ENCODE assay signal across 10 mouse cellular contexts in genomic region chr7:46587466-46587865, GRCm38 (mm10). TPM values are rescaled to one million over a fixed set of nuclear protein-coding genes. Genes with fewer than 3 reads are reported as not detected.
DNase-seq lines count a peak whose midpoint lies in the region; ATAC-seq and TF ChIP-seq lines count a peak whose summit lies in the region.
"Had no signal": no experiment of that assay in that cellular context is flagged by ENCODE, and none has a peak within 500 bp of the region (broad histone marks: within the 10 kb centered on the region; RNA-seq: fewer than 3 reads in every experiment).

No protein-coding gene starts in this region.

- 39% methylated on average over 17 of the region's 17 CpGs for WGBS in heart, embryonic 10.5 days
- 26% methylated on average over 17 of the region's 17 CpGs for WGBS in heart, embryonic 15.5 days
- 63% methylated on average over 17 of the region's 17 CpGs for WGBS in midbrain, embryonic 14.5 days
- WGBS in intestine, embryonic 16.5 days, result 62% methylated on average over 17 of the region's 17 CpGs

- H3K4me2 ChIP-seq in heart, embryonic 15.5 days, result peak overlapping the region; percentile 41
- no peak overlapping the region for H3K4me2 ChIP-seq in midbrain, embryonic 14.5 days (ENCODE audit: low read length)
- H3K4me2 ChIP-seq in intestine, embryonic 16.5 days (ENCODE audit: low read depth, low read length), result no peak overlapping the region

- no peaks in the 10 kb centered on the region for H3K9me3 ChIP-seq in heart, embryonic 10.5 days
- H3K9me3 ChIP-seq in heart, embryonic 15.5 days (replicated peaks), result no peaks in the 10 kb centered on the region
- no peaks in the 10 kb centered on the region for H3K9me3 ChIP-seq in midbrain, embryonic 14.5 days (ENCODE audit: control insufficient read depth, low read length)
- no peaks in the 10 kb centered on the region for H3K9me3 ChIP-seq in intestine, embryonic 16.5 days (ENCODE audit: control insufficient read depth, low read length)

- ATAC-seq in heart, embryonic 15.5 days (replicated peaks; ENCODE audit: insufficient number of reproducible peaks, insufficient read depth, low FRiP score, low read depth), result no peak; the same call in 1 of the 2 replicates
- no peak for ATAC-seq in midbrain, embryonic 14.5 days (ENCODE audit: low FRiP score, low TSS enrichment)
- no peak for ATAC-seq in intestine, embryonic 16.5 days

- H3K9ac ChIP-seq in heart, embryonic 15.5 days, result no peak overlapping the region
- no peak overlapping the region for H3K9ac ChIP-seq in midbrain, embryonic 14.5 days (replicated peaks; ENCODE audit: low read length)
- no peak overlapping the region for H3K9ac ChIP-seq in intestine, embryonic 16.5 days (ENCODE audit: low read depth, low read length)

- peak overlapping the region; percentile 77 for H3K27ac ChIP-seq in heart, embryonic 10.5 days
- peak overlapping the region; percentile 26; the same call in 1 of the 2 replicates for H3K27ac ChIP-seq in cortical plate, adult 2 months (ENCODE audit: insufficient read depth, low read length)
- H3K27ac ChIP-seq in heart, embryonic 15.5 days, result peak overlapping the region; percentile 66
- H3K27ac ChIP-seq in midbrain, embryonic 14.5 days (replicated peaks; ENCODE audit: low read depth, low read length), result no peak overlapping the region
- no peak overlapping the region for H3K27ac ChIP-seq in intestine, embryonic 16.5 days (ENCODE audit: low read length)

- H3K4me1 ChIP-seq in heart, embryonic 10.5 days, result peaks cover 14% of the 10 kb centered on the region
- H3K4me1 ChIP-seq in cortical plate, adult 2 months (ENCODE audit: control insufficient read depth, insufficient read depth, low read length), result peaks cover 8% of the 10 kb centered on the region
- peaks cover 16% of the 10 kb centered on the region for H3K4me1 ChIP-seq in heart, embryonic 15.5 days (replicated peaks)
- 0 out of 2 replicates have a peak, but pooled peaks cover 3% of the 10 kb centered on the region for H3K4me1 ChIP-seq in midbrain, embryonic 14.5 days (ENCODE audit: control insufficient read depth, insufficient read depth, low read length)
- no peaks in the 10 kb centered on the region for H3K4me1 ChIP-seq in intestine, embryonic 16.5 days (ENCODE audit: control insufficient read depth, insufficient read depth, low read length)

- H3K27me3 ChIP-seq in heart, embryonic 10.5 days (ENCODE audit: insufficient read depth, poor library complexity, severe bottlenecking), result no peaks in the 10 kb centered on the region
- no peaks in the 10 kb centered on the region for H3K27me3 ChIP-seq in heart, embryonic 15.5 days
- no peaks in the 10 kb centered on the region for H3K27me3 ChIP-seq in midbrain, embryonic 14.5 days (ENCODE audit: control insufficient read depth, insufficient read depth, low read length)
- no peaks in the 10 kb centered on the region for H3K27me3 ChIP-seq in intestine, embryonic 16.5 days (replicated peaks; ENCODE audit: control insufficient read depth, insufficient read depth, low read length)

- TF ChIP-seq CTCF in cortical plate, adult 2 months (IDR thresholded peaks at IDR 0.05; ENCODE audit: extremely low read depth, insufficient read depth, low read length), result no peak

- H3K36me3 ChIP-seq in heart, embryonic 10.5 days, result no peaks in the 10 kb centered on the region
- H3K36me3 ChIP-seq in heart, embryonic 15.5 days, result no peaks in the 10 kb centered on the region
- 0 out of 2 replicates have a peak, but pooled peaks cover 8% of the 10 kb centered on the region for H3K36me3 ChIP-seq in midbrain, embryonic 14.5 days (ENCODE audit: control insufficient read depth, insufficient read depth, low read length)
- H3K36me3 ChIP-seq in intestine, embryonic 16.5 days (ENCODE audit: control insufficient read depth, insufficient read depth, low read length), result no peaks in the 10 kb centered on the region

- no peak for DNase-seq in heart, embryonic 10.5 days (ENCODE audit: low spot score)
- no peak for DNase-seq in heart, postnatal 25 days (ENCODE audit: low spot score)
- peak; percentile 41 for DNase-seq in midbrain, embryonic 14.5 days
- no peak for DNase-seq in retina, postnatal 1 day
- DNase-seq in adrenal gland, adult 2 months, result no peak
- DNase-seq: adrenal gland, postnatal 10 days; lung, postnatal 14 days had no signal

- no peak overlapping the region; the same call in 1 of the 2 replicates for H3K4me3 ChIP-seq in heart, embryonic 10.5 days
- H3K4me3 ChIP-seq in cortical plate, adult 2 months (ENCODE audit: insufficient read depth, low read length), result no peak overlapping the region
- no peak overlapping the region for H3K4me3 ChIP-seq in heart, embryonic 15.5 days
- no peak overlapping the region for H3K4me3 ChIP-seq in midbrain, embryonic 14.5 days (replicated peaks; ENCODE audit: low read depth, low read length)
- H3K4me3 ChIP-seq in intestine, embryonic 16.5 days (ENCODE audit: low read length), result no peak overlapping the region

- intact Hi-C loops in heart, postnatal 25 days (cut with DNase I), result no loop called here

- no peak for TF ChIP-seq POLR2A in cortical plate, adult 2 months (IDR thresholded peaks at IDR 0.05; ENCODE audit: extremely low read depth, insufficient read depth, low read length)

RNA-seq across cellular contexts. Expression of gene Sergef, which starts 52.1 kb away (rescaled TPM):
- polyA plus RNA-seq in heart, embryonic 10.5 days (2016; fragmentation: Nextera tagmentation; extraction: Ambion mirVana), result 12.0 and 12.5 TPM in 2 replicates
- total RNA-seq in heart, postnatal 25 days (2021), result 1 to 10 TPM; 3.7 to 4.0 TPM
- polyA plus RNA-seq in cortical plate, adult 2 months (2012; rRNA removed), result 44.9 and 46.8 TPM in 2 replicates
- polyA plus RNA-seq in heart, embryonic 15.5 days (2015; fragmentation: Nextera tagmentation; extraction: Ambion mirVana), result 9.3 and 10.3 TPM in 2 replicates
- polyA plus RNA-seq in midbrain, embryonic 14.5 days (2014; fragmentation: Nextera tagmentation; extraction: Ambion mirVana), result 31.1 and 36.5 TPM in 2 replicates
- 14.6 and 14.7 TPM in 2 replicates for polyA plus RNA-seq in intestine, embryonic 16.5 days (2015; fragmentation: Nextera tagmentation; extraction: Ambion mirVana)
- total RNA-seq in adrenal gland, adult 2 months (2021), result 10 to 100 TPM; 18.4 to 28.4 TPM
- polyA plus RNA-seq in adrenal gland, adult 2 months (2012; rRNA removed), result 17.4 and 19.2 TPM in 2 replicates

Comparison
In these comparisons a context has a peak if more than half of its experiments do, and no peak if none do; other contexts are left out.
1. H3K27ac ChIP-seq: peak in heart, embryonic 10.5 days (single experiment), cortical plate, adult 2 months (single experiment) and heart, embryonic 15.5 days (single experiment); none in midbrain, embryonic 14.5 days (single experiment) and intestine, embryonic 16.5 days (single experiment).